Mouse (Mus musculus): ENCODE results near the gene Armh3. TPM values are rescaled to one million over a fixed set of nuclear protein-coding genes. Genes with fewer than 3 reads are reported as not detected.

Armh3 gene
- total and polyA plus RNA-seq, 3 experiments: 4.1 to 10.8 TPM; not detected in 1

- TF ChIP-seq RAD21 (IDR thresholded peaks at IDR 0.05; ENCODE audit: low read depth, low read length) (no peak; the same call in none of the 2 replicates), UBTF (IDR thresholded peaks at IDR 0.05; ENCODE audit: borderline replicate concordance, insufficient read depth, low read depth, low read length) (no peak), MEF2A (IDR thresholded peaks at IDR 0.05; ENCODE audit: extremely low read depth, insufficient replicate concordance, low read depth, low read length, poor library complexity, severe bottlenecking) (no peak), MAZ (IDR thresholded peaks at IDR 0.05; ENCODE audit: low read depth, low read length) (peak; percentile 66; the same call in 1 of the 2 replicates), MXI1 (IDR thresholded peaks at IDR 0.05; ENCODE audit: low read depth, low read length) (no peak), CHD2 (IDR thresholded peaks at IDR 0.05; ENCODE audit: low read length) (no peak), ETS1 (IDR thresholded peaks at IDR 0.05; ENCODE audit: low read depth, low read length) (no peak), POLR2AphosphoS2 (IDR thresholded peaks at IDR 0.05; ENCODE audit: low read length) (no peak), ZNF384 (IDR thresholded peaks at IDR 0.05; ENCODE audit: low read depth, low read length) (no peak), ZKSCAN1 (IDR thresholded peaks at IDR 0.05; ENCODE audit: low read depth, low read length) (no peak), TCF12 (IDR thresholded peaks at IDR 0.05; ENCODE audit: low read depth, low read length) (no peak), TAL1 (IDR thresholded peaks at IDR 0.05; ENCODE audit: low read length) (no peak)
Measured at GRCm38 (mm10) chr19:46014572-46015178, 16.4 kb upstream of the Armh3 start (continued).

GRCm38 (mm10) chr19:46005680-46006079 lies 7.4 kb upstream of the Armh3 start:
- Histone ChIP-seq H3K27me3 (ENCODE audit: control insufficient read depth in 1 of 2, insufficient read depth in 2 of 2, low read length in 2 of 2) (no peaks in the 10 kb centered on the region), H3K79me2 (ENCODE audit: control insufficient read depth, insufficient read depth, low read length, poor library complexity) (peaks cover 22% of the 10 kb centered on the region), H3K4me3 (ENCODE audit: control insufficient read depth in 1 of 2, insufficient read depth in 1 of 2, low read depth in 2 of 2, low read length in 2 of 2) (no peak overlapping the region), H3K9me3 (replicated peaks; ENCODE audit: insufficient read depth, low read length) (no peaks in the 10 kb centered on the region), H3K36me3 (ENCODE audit: control insufficient read depth in 1 of 2, insufficient read depth in 2 of 2, low read length in 2 of 2) (peaks cover 0 to 5% of the 10 kb centered on the region in 2 experiments; a peak in 1 of 4 replicates), H3K9ac (ENCODE audit: control insufficient read depth, low read depth, low read length, poor library complexity, severe bottlenecking) (no peak overlapping the region), H3K27ac (ENCODE audit: control insufficient read depth, low read depth, low read length) (no peak overlapping the region), H3K4me1 (ENCODE audit: control insufficient read depth in 1 of 2, insufficient read depth in 2 of 2, low read length in 2 of 2) (peaks cover 4 to 15% of the 10 kb centered on the region in 2 experiments)
- TF ChIP-seq UBTF (IDR thresholded peaks at IDR 0.05; ENCODE audit: borderline replicate concordance, insufficient read depth, low read depth, low read length) (no peak), KAT2A (conservative IDR thresholded peaks at IDR 0.05; ENCODE audit: low read depth, low read length) (no peak), USF2 (IDR thresholded peaks at IDR 0.05; ENCODE audit: borderline replicate concordance in 1 of 2, insufficient read depth in 1 of 2, low read depth in 1 of 2, low read length in 2 of 2) (no peak), CTCF (IDR thresholded peaks at IDR 0.05 in 2 of 3, conservative IDR thresholded peaks at IDR 0.05 in 1 of 3; ENCODE audit: control insufficient read depth in 1 of 3, insufficient read depth in 1 of 3, low read depth in 2 of 3, low read length in 3 of 3, poor library complexity in 1 of 3, severe bottlenecking in 1 of 3) (no peak), CHD1 (IDR thresholded peaks at IDR 0.05; ENCODE audit: low read depth, low read length) (no peak), RAD21 (IDR thresholded peaks at IDR 0.05; ENCODE audit: low read depth, low read length) (no peak), POLR2A (IDR thresholded peaks at IDR 0.05; ENCODE audit: control insufficient read depth in 1 of 2, insufficient read depth in 1 of 2, low read depth in 1 of 2, low read length in 2 of 2, poor library complexity in 1 of 2) (no peak), MEF2A (IDR thresholded peaks at IDR 0.05; ENCODE audit: extremely low read depth, insufficient replicate concordance, low read depth, low read length, poor library complexity, severe bottlenecking) (no peak), NELFE (IDR thresholded peaks at IDR 0.05; ENCODE audit: low read depth, low read length) (no peak), HCFC1 (IDR thresholded peaks at IDR 0.05; ENCODE audit: low read depth, low read length) (no peak), MAFK (IDR thresholded peaks at IDR 0.05; ENCODE audit: borderline replicate concordance, low read depth, low read length) (no peak), TCF12 (IDR thresholded peaks at IDR 0.05; ENCODE audit: low read depth, low read length) (no peak), MYC (IDR thresholded peaks at IDR 0.05; ENCODE audit: low read depth, low read length) (no peak), MXI1 (IDR thresholded peaks at IDR 0.05; ENCODE audit: low read depth, low read length) (no peak), GABPA (IDR thresholded peaks at IDR 0.05; ENCODE audit: low read depth, low read length) (no peak), MYB (IDR thresholded peaks at IDR 0.05; ENCODE audit: low read depth, low read length) (no peak), RCOR1 (IDR thresholded peaks at IDR 0.05; ENCODE audit: low read depth, low read length) (no peak), JUND (IDR thresholded peaks at IDR 0.05; ENCODE audit: low read depth, low read length) (no peak), ZKSCAN1 (IDR thresholded peaks at IDR 0.05; ENCODE audit: low read depth, low read length) (no peak)
- no peak for DNase-seq (ENCODE audit: low read depth, low spot score)

Data from MEL (cell line).